Mouse (Mus musculus): ENCODE measurements around the gene Haao.

DNA sequence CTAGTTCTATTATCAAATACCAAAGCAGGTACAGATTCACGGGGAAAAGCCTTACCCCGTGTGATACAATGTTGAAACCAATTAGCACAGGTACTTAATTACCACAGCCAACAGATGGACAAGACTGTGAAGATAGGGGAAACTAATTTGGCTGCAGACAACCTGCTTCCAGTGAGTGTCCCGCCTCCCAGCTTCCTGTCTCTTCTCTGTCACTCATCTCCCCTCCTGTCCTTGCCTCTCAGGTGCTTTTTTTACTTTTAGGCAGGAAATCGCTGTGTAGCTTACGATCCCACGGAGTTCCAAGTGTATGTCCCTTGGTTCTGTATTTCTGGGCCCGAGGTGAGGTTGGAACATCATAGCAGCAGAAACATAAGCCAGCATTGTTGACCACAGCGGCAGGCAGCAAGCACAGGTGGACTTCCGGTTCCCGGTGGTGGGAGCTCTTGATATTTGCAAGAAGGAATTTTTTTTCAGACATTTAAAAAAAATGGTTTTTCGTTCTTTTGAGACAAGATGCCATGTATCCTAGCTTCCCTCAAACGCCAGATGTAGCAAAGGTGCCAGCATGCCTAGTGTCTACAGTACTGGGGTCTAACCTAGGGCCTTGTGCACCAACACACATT is 39.2 kb downstream of the Haao start:
- no peak for TF ChIP-seq CTCF (IDR thresholded peaks at IDR 0.05; ENCODE audit: control insufficient read depth, insufficient read depth, insufficient replicate concordance, low read depth, low read length)
- no peak for TF ChIP-seq POLR2A (IDR thresholded peaks at IDR 0.05; ENCODE audit: control insufficient read depth, low read depth, low read length)
